Mouse (Mus musculus) retina, embryonic 14.5 days (tissue): ENCODE measurements around the gene Gm48552.

Experiments
- DNase-seq: peaks from one replicate; pipeline ENCODE4 v3.0.0-alpha.2; 2015; ENCODE audit warnings: low spot score

The Gm48552 gene

GRCm38 (mm10) chr10:81388505-81389055, at the start of gene Gm48552:
Gm48552 (plus strand) TSS chr10:81389005.
- DNase-seq, result no peak

GRCm38 (mm10) chr10:81340551-81341332, 48.1 kb upstream of the Gm48552 start:
- DNase-seq, result no peak

- DNase-seq, result peak; percentile 82
These were observed 47.4 kb upstream of the Gm48552 start for GRCm38 (mm10) chr10:81341333-81341949.

GRCm38 (mm10) chr10:81342686-81343505, 45.9 kb upstream of the Gm48552 start, which contains the start of gene Gipc3:
Gipc3 (minus strand) TSS chr10:81343266.
- DNase-seq, result no peak

GRCm38 (mm10) chr10:81344421-81345161, 44.2 kb upstream of the Gm48552 start:
- DNase-seq, result no peak

- no peak for DNase-seq
These were observed 43.7 kb upstream of the Gm48552 start for GRCm38 (mm10) chr10:81345162-81345534.

- DNase-seq, result peak; percentile 73
These were observed 42.2 kb upstream of the Gm48552 start for GRCm38 (mm10) chr10:81346453-81347067.

GRCm38 (mm10) chr10:81349146-81349545, 39.7 kb upstream of the Gm48552 start:
- no peak for DNase-seq

- no peak for DNase-seq
These were observed 38.8 kb upstream of the Gm48552 start for GRCm38 (mm10) chr10:81349961-81350350.

- peak; percentile 99 for DNase-seq
These were observed 38.3 kb upstream of the Gm48552 start, which contains the start of gene Hmg20b for GRCm38 (mm10) chr10:81350351-81351063. Hmg20b (minus strand) TSS chr10:81350480.

GRCm38 (mm10) chr10:81351678-81352291, 37.0 kb upstream of the Gm48552 start:
- no peak for DNase-seq

- DNase-seq, result no peak
These were observed 33.9 kb upstream of the Gm48552 start for GRCm38 (mm10) chr10:81354738-81355477.

- no peak for DNase-seq
These were observed 33.3 kb upstream of the Gm48552 start for GRCm38 (mm10) chr10:81355533-81355932.

GRCm38 (mm10) chr10:81356352-81356990, 32.3 kb upstream of the Gm48552 start:
- no peak for DNase-seq

- peak; percentile 92 for DNase-seq
These were observed 31.6 kb upstream of the Gm48552 start, which contains the start of gene Mfsd12 for GRCm38 (mm10) chr10:81356991-81357844. Mfsd12 (plus strand) TSS chr10:81357491.

GRCm38 (mm10) chr10:81358209-81358608, 30.6 kb upstream of the Gm48552 start:
- DNase-seq, result no peak

- no peak for DNase-seq
These were observed 30.0 kb upstream of the Gm48552 start for GRCm38 (mm10) chr10:81358841-81359240.

- DNase-seq, result no peak
These were observed 28.1 kb upstream of the Gm48552 start for GRCm38 (mm10) chr10:81360721-81361120.
